Mouse (Mus musculus): ENCODE measurements at regions not wholly inside any gene's neighbourhood (a gene's known extent, or its start where the extent isn't known, plus 50 kb on each side); places are given as distances from the start of the nearest gene placed in this dataset.
A peak's percentile ranks its signal among the peaks of the same experiment; 100 is the strongest.

GRCm38 (mm10) chr14:76747814-76748213 lies 191.1 kb upstream of the Serp2 start:
- DNase-seq (ENCODE audit: low read depth, low spot score) (no peak), ATAC-seq (no peak)
- ChIA-PET CTCF (interaction anchor here (1.0 kb wide), 1 partner anchor 16 kb away, joined by 3 read pairs; no protein-coding TSS in a partner anchor), POLR2A (no interaction called here)
- H3K27me3 ChIP-seq: no peaks in the 10 kb centered on the region
- in situ Hi-C loops (cut with MboI; ENCODE audit: low pct_unique_long_range_greater_than_20kb): no loop called here
- TF ChIP-seq CTCF (IDR thresholded peaks at IDR 0.05): no peak

GRCm38 (mm10) chr14:76746282-76746681 lies 189.6 kb upstream of the Serp2 start:
- ChIA-PET CTCF (no interaction called here), POLR2A (no interaction called here)
- H3K27me3 ChIP-seq: no peaks in the 10 kb centered on the region
- DNase-seq (ENCODE audit: low read depth, low spot score) (no peak), ATAC-seq (no peak)
- no peak for TF ChIP-seq CTCF (IDR thresholded peaks at IDR 0.05)
- in situ Hi-C loops (cut with MboI; ENCODE audit: low pct_unique_long_range_greater_than_20kb): no loop called here

GRCm38 (mm10) chr14:76744674-76745433 lies 188.2 kb upstream of the Serp2 start:
- no peak for TF ChIP-seq CTCF (IDR thresholded peaks at IDR 0.05)
- ATAC-seq: no peak
- ChIA-PET POLR2A (no interaction called here), CTCF (no interaction called here)
- DNase-seq (ENCODE audit: low read depth, low spot score): no peak
- H3K27me3 ChIP-seq: no peaks in the 10 kb centered on the region
- in situ Hi-C loops (cut with MboI; ENCODE audit: low pct_unique_long_range_greater_than_20kb): no loop called here

GRCm38 (mm10) chr14:76742297-76742696 lies 185.6 kb upstream of the Serp2 start:
- H3K27me3 ChIP-seq: no peaks in the 10 kb centered on the region
- ChIA-PET POLR2A (interaction anchor here (0.7 to 1.2 kb wide), 3 partner anchors 18 to 204 kb away, joined by 3 to 4 read pairs (median 3); no protein-coding TSS in a partner anchor), CTCF (no interaction called here)
- no peak for TF ChIP-seq CTCF (IDR thresholded peaks at IDR 0.05)
- ATAC-seq: peak; percentile 82
- no peak for DNase-seq (ENCODE audit: low read depth, low spot score)
- in situ Hi-C loops (cut with MboI; ENCODE audit: low pct_unique_long_range_greater_than_20kb): no loop called here

- no peak for ATAC-seq
Measured at GRCm38 (mm10) chr14:76739836-76740597, 183.3 kb upstream of the Serp2 start.

GRCm38 (mm10) chr14:76735997-76736396 lies 179.3 kb upstream of the Serp2 start:
- CTCF ChIA-PET: no interaction called here
- DNase-seq (ENCODE audit: low read depth, low spot score): no peak
- POLR2A ChIA-PET: interaction anchor here (1.2 kb wide), 1 partner anchor 231 kb away, joined by 3 read pairs; no protein-coding TSS in a partner anchor

More at GRCm38 (mm10) chr14:76739836-76740597, 183.3 kb upstream of the Serp2 start:
- H3K27me3 ChIP-seq: no peaks in the 10 kb centered on the region
- DNase-seq (ENCODE audit: low read depth, low spot score): no peak
- in situ Hi-C loops (cut with MboI; ENCODE audit: low pct_unique_long_range_greater_than_20kb): no loop called here
- ChIA-PET POLR2A (interaction anchor here (0.7 to 1.0 kb wide), 2 partner anchors 9 to 234 kb away, joined by 3 to 6 read pairs; no protein-coding TSS in a partner anchor), CTCF (interaction anchor here (0.9 kb wide), 1 partner anchor 30 kb away, joined by 4 read pairs; no protein-coding TSS in a partner anchor)
- TF ChIP-seq CTCF (IDR thresholded peaks at IDR 0.05): no peak

GRCm38 (mm10) chr14:76735107-76735506 lies 178.4 kb upstream of the Serp2 start:
- H3K27me3 ChIP-seq: no peaks in the 10 kb centered on the region
- TF ChIP-seq CTCF (IDR thresholded peaks at IDR 0.05): no peak
- DNase-seq (ENCODE audit: low read depth, low spot score): no peak
- no peak for ATAC-seq
- ChIA-PET POLR2A (interaction anchor here (1.2 kb wide), 1 partner anchor 230 kb away, joined by 3 read pairs; no protein-coding TSS in a partner anchor), CTCF (no interaction called here)
- in situ Hi-C loops (cut with MboI; ENCODE audit: low pct_unique_long_range_greater_than_20kb): no loop called here

More at GRCm38 (mm10) chr14:76735997-76736396, 179.3 kb upstream of the Serp2 start:
- no peak for TF ChIP-seq CTCF (IDR thresholded peaks at IDR 0.05)
- in situ Hi-C loops (cut with MboI; ENCODE audit: low pct_unique_long_range_greater_than_20kb): no loop called here
- H3K27me3 ChIP-seq: no peaks in the 10 kb centered on the region
- no peak for ATAC-seq

- POLR2A ChIA-PET: interaction anchor here (1.7 kb wide), 1 partner anchor 9 kb away, joined by 5 read pairs; no protein-coding TSS in a partner anchor
- in situ Hi-C loops (cut with MboI; ENCODE audit: low pct_unique_long_range_greater_than_20kb): no loop called here
Measured at GRCm38 (mm10) chr14:76733258-76733823, 176.7 kb upstream of the Serp2 start.

GRCm38 (mm10) chr14:76731096-76731986 lies 174.7 kb upstream of the Serp2 start:
- POLR2A ChIA-PET: interaction anchor here (1.1 kb wide), 2 partner anchors 226 to 250 kb away, joined by 3 read pairs; no protein-coding TSS in a partner anchor
- TF ChIP-seq CTCF (IDR thresholded peaks at IDR 0.05): no peak
- CTCF ChIA-PET: no interaction called here
- DNase-seq (ENCODE audit: low read depth, low spot score) (no peak), ATAC-seq (no peak)
- no peaks in the 10 kb centered on the region for H3K27me3 ChIP-seq
- in situ Hi-C loops (cut with MboI; ENCODE audit: low pct_unique_long_range_greater_than_20kb): no loop called here

More at GRCm38 (mm10) chr14:76733258-76733823, 176.7 kb upstream of the Serp2 start:
- no peak for TF ChIP-seq CTCF (IDR thresholded peaks at IDR 0.05)
- DNase-seq (ENCODE audit: low read depth, low spot score): no peak
- no peaks in the 10 kb centered on the region for H3K27me3 ChIP-seq
- CTCF ChIA-PET: no interaction called here
- ATAC-seq: no peak
